Mouse (Mus musculus) forebrain, embryonic 15.5 days (tissue): Measurements from ENCODE around the gene Tulp4. TPM values are rescaled to one million over a fixed set of nuclear protein-coding genes. Genes with fewer than 3 reads are reported as not detected.
A peak's percentile ranks its signal among the peaks of the same experiment; 100 is the strongest.

Experiments
- ATAC-seq: fragments of 200-750 bp; cut with Nextera tagmentation; replicated peaks from 2 replicates; pipeline ENCODE4 v1.8.0; 2017; ENCODE audit warnings: mild to moderate bottlenecking, moderate TSS enrichment, moderate library complexity
- H3K27ac ChIP-seq: fragments of 300-500 bp; sonication (generic); replicated peaks from 2 replicates; pipeline ENCODE4 v1.5.1; 2015; ENCODE audit warnings: mild to moderate bottlenecking, inconsistent platforms
- H3K27me3 ChIP-seq: fragments of 300-500 bp; sonication (generic); 2 replicates; pipeline ENCODE4 v1.6.1; 2015; ENCODE audit warnings: inconsistent platforms
- H3K36me3 ChIP-seq: fragments of 300-500 bp; sonication (generic); 2 replicates; pipeline ENCODE4 v1.6.1; 2015; ENCODE audit warnings: mild to moderate bottlenecking, inconsistent platforms
- H3K4me1 ChIP-seq: fragments of 300-500 bp; sonication (generic); 2 replicates; pipeline ENCODE4 v1.6.1; 2015; ENCODE audit warnings: inconsistent platforms
- H3K4me2 ChIP-seq: fragments of 300-500 bp; sonication (generic); replicated peaks from 2 replicates; pipeline ENCODE4 v1.6.1; 2015; ENCODE audit warnings: mild to moderate bottlenecking, inconsistent platforms
- H3K4me3 ChIP-seq: fragments of 300-500 bp; sonication (generic); 2 replicates; pipeline ENCODE4 v1.5.1; 2015; ENCODE audit warnings: mild to moderate bottlenecking, inconsistent platforms
- H3K9ac ChIP-seq: fragments of 300-500 bp; sonication (generic); replicated peaks from 2 replicates; pipeline ENCODE4 v1.6.1; 2015; ENCODE audit warnings: mild to moderate bottlenecking, inconsistent platforms
- H3K9me3 ChIP-seq: fragments of 300-500 bp; sonication (generic); 2 replicates; pipeline ENCODE4 v1.6.1; 2016; ENCODE audit warnings: inconsistent platforms
- WGBS: fragments of 180-500 bp; shearing (Covaris S2); methylation state at CpG from one replicate; pipeline ENCODE4 v1.1.7; 2015; ENCODE audit warnings: mixed read lengths; 5-methylcytosine and 5-hydroxymethylcytosine counted together
- polyA plus RNA-seq: library from polyadenylated mRNA; unstranded; fragments of >200 nt; fragmentation: Nextera tagmentation; extraction: Ambion mirVana; gene quantifications from 2 replicates; pipeline ENCODE4 v1.2.1, GENCODE M21; 2015

Gene Tulp4
- polyA plus RNA-seq, 1 experiment from 2014 or later, result 152 TPM

GRCm38 (mm10) chr17:6102287-6102686, 4.0 kb upstream of the Tulp4 start:
- H3K9ac ChIP-seq, result no peak overlapping the region
- no peak for ATAC-seq
- H3K4me3 ChIP-seq, result no peak overlapping the region
- H3K36me3 ChIP-seq, result no peaks in the 10 kb centered on the region
- H3K27me3 ChIP-seq, result no peaks in the 10 kb centered on the region
- no peaks in the 10 kb centered on the region for H3K9me3 ChIP-seq
- no peak overlapping the region for H3K4me2 ChIP-seq
- H3K4me1 ChIP-seq, result peaks cover 7% of the 10 kb centered on the region; the same call in 1 of the 2 replicates
- H3K27ac ChIP-seq, result no peak overlapping the region
- 94% methylated on average over 3 of the region's 3 CpGs for WGBS

- WGBS, result 81% methylated on average over 6 of the region's 6 CpGs
- H3K9ac ChIP-seq, result no peak overlapping the region
- no peak for ATAC-seq
Observed at GRCm38 (mm10) chr17:6103566-6103965, 2.7 kb upstream of the Tulp4 start.

GRCm38 (mm10) chr17:6107015-6107601, 871 bp downstream of the Tulp4 start:
- H3K9me3 ChIP-seq, result no peaks in the 10 kb centered on the region
- H3K4me3 ChIP-seq, result peak overlapping the region; percentile 98
- H3K27me3 ChIP-seq, result no peaks in the 10 kb centered on the region
- ATAC-seq, result peak; percentile 65
- H3K27ac ChIP-seq, result peak overlapping the region; percentile 99
- H3K4me1 ChIP-seq, result peaks cover 36% of the 10 kb centered on the region
- WGBS, result under 1% methylated on average over 50 of the region's 50 CpGs
- peak overlapping the region; percentile 64 for H3K4me2 ChIP-seq
- peaks cover 5% of the 10 kb centered on the region; the same call in 1 of the 2 replicates for H3K36me3 ChIP-seq
- peak overlapping the region; percentile 99 for H3K9ac ChIP-seq

More at GRCm38 (mm10) chr17:6103566-6103965, 2.7 kb upstream of the Tulp4 start:
- no peaks in the 10 kb centered on the region for H3K9me3 ChIP-seq
- peaks cover 15% of the 10 kb centered on the region for H3K4me1 ChIP-seq
- H3K27ac ChIP-seq, result no peak overlapping the region
- H3K36me3 ChIP-seq, result no peaks in the 10 kb centered on the region
- H3K4me3 ChIP-seq, result no peak overlapping the region
- H3K4me2 ChIP-seq, result no peak overlapping the region
- H3K27me3 ChIP-seq, result no peaks in the 10 kb centered on the region

- peaks cover 5% of the 10 kb centered on the region; the same call in 1 of the 2 replicates for H3K36me3 ChIP-seq
- WGBS, result 43% methylated on average over 7 of the region's 7 CpGs
- no peaks in the 10 kb centered on the region for H3K9me3 ChIP-seq
- ATAC-seq, result no peak
- no peaks in the 10 kb centered on the region for H3K27me3 ChIP-seq
- H3K4me1 ChIP-seq, result peaks cover 36% of the 10 kb centered on the region
- peak overlapping the region; percentile 99 for H3K9ac ChIP-seq
- H3K27ac ChIP-seq, result peak overlapping the region; percentile 99; the same call in 1 of the 2 replicates
- H3K4me2 ChIP-seq, result peak overlapping the region; percentile 64
- H3K4me3 ChIP-seq, result peak overlapping the region; percentile 98
Observed at GRCm38 (mm10) chr17:6108175-6108574, 1.9 kb downstream of the Tulp4 start.

- Histone ChIP-seq H3K9me3 (no peaks in the 10 kb centered on the region), H3K27ac (no peak overlapping the region), H3K4me2 (no peak overlapping the region), H3K27me3 (no peaks in the 10 kb centered on the region), H3K36me3 (peaks cover 9% of the 10 kb centered on the region; the same call in 1 of the 2 replicates), H3K4me1 (peaks cover 29% of the 10 kb centered on the region), H3K9ac (no peak overlapping the region), H3K4me3 (no peak overlapping the region)
- 80% methylated on average over 3 of the region's 3 CpGs for WGBS
- no peak for ATAC-seq
Observed at GRCm38 (mm10) chr17:6110956-6111355, 4.7 kb downstream of the Tulp4 start.

GRCm38 (mm10) chr17:6113653-6114052, 7.4 kb downstream of the Tulp4 start:
- Histone ChIP-seq H3K27ac (no peak overlapping the region), H3K4me2 (no peak overlapping the region), H3K4me3 (no peak overlapping the region), H3K36me3 (peaks cover 9% of the 10 kb centered on the region; the same call in 1 of the 2 replicates), H3K27me3 (no peaks in the 10 kb centered on the region), H3K4me1 (peaks cover 29% of the 10 kb centered on the region), H3K9ac (no peak overlapping the region), H3K9me3 (no peaks in the 10 kb centered on the region)
- WGBS, result 89% methylated on average over 6 of the region's 6 CpGs
- no peak for ATAC-seq

- Histone ChIP-seq H3K4me3 (no peak overlapping the region), H3K27me3 (no peaks in the 10 kb centered on the region), H3K9me3 (no peaks in the 10 kb centered on the region), H3K27ac (no peak overlapping the region), H3K9ac (no peak overlapping the region), H3K36me3 (peaks cover 7% of the 10 kb centered on the region; the same call in 1 of the 2 replicates), H3K4me2 (no peak overlapping the region), H3K4me1 (peaks cover 21% of the 10 kb centered on the region)
- WGBS, result 95% methylated on average over 9 of the region's 9 CpGs
- ATAC-seq, result no peak
Observed at GRCm38 (mm10) chr17:6115085-6115484, 8.8 kb downstream of the Tulp4 start.

GRCm38 (mm10) chr17:6117148-6117725, 11.0 kb downstream of the Tulp4 start:
- H3K4me2 ChIP-seq, result no peak overlapping the region
- ATAC-seq, result no peak
- H3K27me3 ChIP-seq, result no peaks in the 10 kb centered on the region
- H3K4me3 ChIP-seq, result no peak overlapping the region
- H3K4me1 ChIP-seq, result peaks cover 14% of the 10 kb centered on the region
- H3K9ac ChIP-seq, result no peak overlapping the region
- H3K27ac ChIP-seq, result no peak overlapping the region
- no peaks in the 10 kb centered on the region for H3K9me3 ChIP-seq
- peaks cover 8% of the 10 kb centered on the region for H3K36me3 ChIP-seq
- WGBS, result 86% methylated on average over 4 of the region's 4 CpGs

- Histone ChIP-seq H3K9me3 (no peaks in the 10 kb centered on the region), H3K9ac (no peak overlapping the region), H3K4me3 (no peak overlapping the region), H3K27ac (no peak overlapping the region), H3K4me1 (peaks cover 14% of the 10 kb centered on the region), H3K36me3 (peaks cover 15% of the 10 kb centered on the region), H3K27me3 (no peaks in the 10 kb centered on the region), H3K4me2 (no peak overlapping the region)
- no peak for ATAC-seq
- WGBS, result 83% methylated on average over 3 of the region's 3 CpGs
Observed at GRCm38 (mm10) chr17:6117917-6118316, 11.7 kb downstream of the Tulp4 start.

- Histone ChIP-seq H3K9ac (no peak overlapping the region), H3K36me3 (peaks cover 22% of the 10 kb centered on the region), H3K4me1 (peaks cover 14% of the 10 kb centered on the region), H3K27me3 (no peaks in the 10 kb centered on the region), H3K27ac (no peak overlapping the region), H3K4me3 (no peak overlapping the region), H3K9me3 (no peaks in the 10 kb centered on the region), H3K4me2 (no peak overlapping the region)
- 79% methylated on average over 4 of the region's 4 CpGs for WGBS
- ATAC-seq, result no peak
Observed at GRCm38 (mm10) chr17:6118861-6119260, 12.6 kb downstream of the Tulp4 start.

- H3K4me2 ChIP-seq, result no peak overlapping the region
- H3K9me3 ChIP-seq, result no peaks in the 10 kb centered on the region
- no peak overlapping the region for H3K4me3 ChIP-seq
- H3K27me3 ChIP-seq, result no peaks in the 10 kb centered on the region
- peaks cover 5% of the 10 kb centered on the region; the same call in 1 of the 2 replicates for H3K4me1 ChIP-seq
- no peak for ATAC-seq
- H3K9ac ChIP-seq, result no peak overlapping the region
- H3K36me3 ChIP-seq, result peaks cover 31% of the 10 kb centered on the region
- WGBS, result 94% methylated on average over 4 of the region's 4 CpGs
- H3K27ac ChIP-seq, result no peak overlapping the region
Observed at GRCm38 (mm10) chr17:6123776-6124175, 17.5 kb downstream of the Tulp4 start.

GRCm38 (mm10) chr17:6125441-6125840, 19.2 kb downstream of the Tulp4 start:
- no peak overlapping the region for H3K4me3 ChIP-seq
- H3K9me3 ChIP-seq, result no peaks in the 10 kb centered on the region
- no peak overlapping the region for H3K27ac ChIP-seq
- peaks cover 31% of the 10 kb centered on the region for H3K36me3 ChIP-seq
- H3K9ac ChIP-seq, result no peak overlapping the region
- H3K27me3 ChIP-seq, result no peaks in the 10 kb centered on the region
- 89% methylated on average over 3 of the region's 3 CpGs for WGBS
- ATAC-seq, result no peak
- peaks cover 8% of the 10 kb centered on the region for H3K4me1 ChIP-seq
- no peak overlapping the region for H3K4me2 ChIP-seq
